Mouse (Mus musculus) liver, embryonic 12.5 days (tissue): Measurements from ENCODE around the gene Dock8. TPM values are rescaled to one million over a fixed set of nuclear protein-coding genes. Genes with fewer than 3 reads are reported as not detected.
"Not testable (repeated sequence)": the region's sequence is repeated elsewhere in the genome, so short reads cannot be mapped to it uniquely, and the experiment has no call there.

ENCODE experiments used
- ATAC-seq: fragments of 200-750 bp; cut with Nextera tagmentation; 2 replicates; pipeline ENCODE4 v1.8.0; 2017; ENCODE audit warnings: moderate number of reproducible peaks, mild to moderate bottlenecking, moderate library complexity
- H3K27ac ChIP-seq: fragments of 300-500 bp; sonication (generic); 2 replicates; pipeline ENCODE4 v1.5.1; 2016; ENCODE audit warnings: mild to moderate bottlenecking
- H3K27me3 ChIP-seq: fragments of 300-500 bp; sonication (generic); replicated peaks from 2 replicates; pipeline ENCODE4 v1.6.1; 2016; ENCODE audit warnings: mild to moderate bottlenecking, moderate library complexity
- H3K36me3 ChIP-seq: fragments of 300-500 bp; sonication (generic); 2 replicates; pipeline ENCODE4 v1.6.1; 2016; ENCODE audit warnings: mild to moderate bottlenecking, moderate library complexity
- H3K4me1 ChIP-seq: fragments of 300-500 bp; sonication (generic); 2 replicates; pipeline ENCODE4 v1.6.1; 2016
- H3K4me2 ChIP-seq: fragments of 300-500 bp; sonication (generic); 2 replicates; pipeline ENCODE4 v1.6.1; 2016; ENCODE audit warnings: mild to moderate bottlenecking, moderate library complexity
- H3K4me3 ChIP-seq: fragments of 300-500 bp; sonication (generic); 2 replicates; pipeline ENCODE4 v1.5.1; 2016; ENCODE audit warnings: mild to moderate bottlenecking, moderate library complexity
- H3K9ac ChIP-seq: fragments of 300-500 bp; sonication (generic); 2 replicates; pipeline ENCODE4 v1.6.1; 2016; ENCODE audit warnings: mild to moderate bottlenecking, moderate library complexity
- H3K9me3 ChIP-seq: fragments of 300-500 bp; sonication (generic); replicated peaks from 2 replicates; pipeline ENCODE4 v1.6.1; 2016; ENCODE audit warnings: mild to moderate bottlenecking, moderate library complexity
- WGBS: fragments of 180-500 bp; shearing (Covaris S2); methylation state at CpG from one replicate; pipeline ENCODE4 v1.1.7; 2016; ENCODE audit not compliant: insufficient replicate concordance; 5-methylcytosine and 5-hydroxymethylcytosine counted together
- polyA plus RNA-seq: library from polyadenylated mRNA; unstranded; fragments of >200 nt; fragmentation: Nextera tagmentation; extraction: Ambion mirVana; gene quantifications from 2 replicates; pipeline ENCODE4 v1.2.1, GENCODE M21; 2016

The Dock8 gene
- polyA plus RNA-seq, 1 experiment from 2014 or later = 11.0 TPM

DNA sequence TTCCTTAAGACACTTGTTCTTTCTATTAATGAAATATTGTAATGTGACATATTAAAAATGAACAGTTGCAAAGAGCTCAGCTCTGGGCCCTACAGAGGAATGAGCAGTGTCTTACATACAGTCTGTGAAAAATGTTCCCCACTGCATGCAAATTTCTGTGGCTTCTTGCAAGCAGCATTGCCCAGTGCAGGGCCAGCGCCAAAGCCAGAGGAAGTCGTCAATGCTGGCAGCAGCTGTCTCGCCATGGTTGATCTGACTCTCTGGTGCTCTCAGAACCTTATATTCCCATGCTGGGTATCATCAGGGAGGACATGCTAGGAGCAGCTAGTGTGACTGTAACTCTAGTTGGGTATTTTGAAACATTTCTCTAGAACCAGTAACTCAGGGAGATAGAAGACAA is 3.5 kb downstream of the Dock8 start:
- ATAC-seq = no peak
- H3K9me3 ChIP-seq = no peaks in the 10 kb centered on the region
- no peaks in the 10 kb centered on the region for H3K36me3 ChIP-seq
- peaks cover 69% of the 10 kb centered on the region for H3K4me1 ChIP-seq
- H3K9ac ChIP-seq = no peak overlapping the region
- peaks cover 8% of the 10 kb centered on the region; the same call in 1 of the 2 replicates for H3K27me3 ChIP-seq
- 40% methylated on average over 3 of the region's 3 CpGs for WGBS
- H3K4me2 ChIP-seq = 0 out of 2 replicates have a peak overlapping the region, but pooled peaks have one; percentile 10
- H3K4me3 ChIP-seq = no peak overlapping the region
- no peak overlapping the region for H3K27ac ChIP-seq

DNA sequence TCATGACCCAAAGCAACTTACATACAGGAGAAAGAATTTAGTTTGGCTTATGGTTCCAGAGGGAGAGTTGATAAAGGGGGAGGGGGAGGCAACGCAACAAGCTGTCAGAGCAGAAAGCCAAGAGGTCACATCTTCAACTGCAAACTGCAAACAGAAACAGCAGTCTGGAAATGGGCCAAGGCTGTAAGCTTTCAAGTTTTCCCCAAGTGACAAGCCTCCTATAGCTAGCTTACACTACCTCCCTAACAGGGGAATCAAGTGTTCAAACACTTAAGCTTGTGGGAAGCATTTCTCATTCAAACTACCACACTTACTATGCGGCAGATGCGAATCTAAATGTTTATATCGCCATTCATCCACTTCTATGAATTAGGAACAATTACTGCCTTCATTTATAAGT is 4.5 kb downstream of the Dock8 start:
- H3K27ac ChIP-seq = no peak overlapping the region
- no peaks in the 10 kb centered on the region for H3K9me3 ChIP-seq
- H3K9ac ChIP-seq = no peak overlapping the region
- H3K4me3 ChIP-seq = no peak overlapping the region
- no peak for ATAC-seq
- 65% methylated on average over 4 of the region's 4 CpGs for WGBS
- peaks cover 8% of the 10 kb centered on the region; the same call in 1 of the 2 replicates for H3K27me3 ChIP-seq
- no peak overlapping the region for H3K4me2 ChIP-seq
- no peaks in the 10 kb centered on the region for H3K36me3 ChIP-seq
- H3K4me1 ChIP-seq = peaks cover 61% of the 10 kb centered on the region

DNA sequence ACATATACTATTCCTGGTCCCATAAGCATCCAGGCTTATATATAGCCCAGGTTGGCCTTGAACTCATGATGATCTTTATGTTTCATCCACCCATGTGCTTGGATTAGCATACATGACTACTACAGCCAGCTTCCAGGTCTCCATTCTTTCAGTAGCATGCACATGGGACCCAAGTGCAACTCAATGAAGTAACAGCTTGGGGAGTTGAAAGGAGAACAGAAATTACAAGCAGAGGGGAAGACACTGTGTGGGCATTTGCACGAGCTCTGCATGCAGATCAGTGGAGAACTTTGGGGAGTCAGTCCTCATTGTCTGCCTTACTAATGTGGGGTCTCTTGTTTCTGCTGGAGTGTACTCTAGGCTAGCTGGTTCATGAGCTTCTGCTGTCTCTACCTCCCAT is 7.4 kb downstream of the Dock8 start:
- Histone ChIP-seq H3K27ac (no peak overlapping the region), H3K27me3 (no peaks in the 10 kb centered on the region), H3K4me3 (no peak overlapping the region), H3K9me3 (no peaks in the 10 kb centered on the region), H3K4me1 (peaks cover 36% of the 10 kb centered on the region), H3K9ac (no peak overlapping the region), H3K4me2 (no peak overlapping the region), H3K36me3 (no peaks in the 10 kb centered on the region)
- no peak for ATAC-seq
- 58% methylated on average over 1 of the region's 1 CpGs for WGBS

DNA sequence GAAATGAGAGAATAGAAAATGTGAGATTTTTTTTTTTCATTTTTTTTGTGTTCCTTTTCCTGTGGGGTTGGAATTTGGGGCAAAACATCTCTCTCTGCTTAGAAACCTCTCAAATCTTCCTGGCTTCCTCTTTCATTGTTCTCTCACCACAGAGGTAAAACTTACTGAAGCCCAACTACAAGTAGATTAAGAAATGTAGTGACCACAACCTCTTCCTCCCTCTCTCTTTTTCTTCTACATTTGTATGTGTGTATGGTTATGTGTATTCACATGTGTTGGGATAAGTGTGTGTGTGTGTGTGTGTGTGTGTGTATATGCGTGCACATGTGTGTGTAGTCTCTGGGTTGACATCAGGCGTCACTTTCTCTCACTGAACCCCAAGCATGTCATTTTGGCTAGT is 9.2 kb downstream of the Dock8 start:
- 44% methylated on average over 2 of the region's 2 CpGs for WGBS
- Histone ChIP-seq H3K4me2 (no peak overlapping the region), H3K36me3 (no peaks in the 10 kb centered on the region), H3K9me3 (no peaks in the 10 kb centered on the region), H3K9ac (no peak overlapping the region), H3K27ac (no peak overlapping the region), H3K27me3 (no peaks in the 10 kb centered on the region), H3K4me1 (peaks cover 19% of the 10 kb centered on the region), H3K4me3 (no peak overlapping the region)
- no peak for ATAC-seq

DNA sequence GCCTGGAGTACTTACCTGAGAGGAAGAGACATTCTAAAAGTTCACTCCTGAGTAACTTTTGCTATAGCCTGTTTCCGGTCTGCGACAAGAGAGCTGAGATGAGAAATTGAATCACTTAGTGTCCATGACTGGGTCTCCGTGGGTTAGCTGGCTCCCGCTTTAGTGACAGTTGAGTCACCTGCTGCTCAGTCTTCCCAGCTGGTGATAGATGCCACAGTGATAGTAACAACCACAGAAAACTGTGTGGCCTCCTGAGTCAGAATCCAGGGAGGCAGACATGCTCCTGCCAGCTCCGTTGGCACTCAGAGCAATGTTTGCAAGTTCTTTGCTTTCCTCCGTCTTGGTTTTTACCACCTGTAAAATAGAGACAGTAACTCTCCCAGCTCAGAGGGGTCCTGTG is 23.4 kb downstream of the Dock8 start:
- Histone ChIP-seq H3K4me1 (no peaks in the 10 kb centered on the region), H3K4me2 (no peak overlapping the region), H3K36me3 (no peaks in the 10 kb centered on the region), H3K27me3 (no peaks in the 10 kb centered on the region), H3K9me3 (no peaks in the 10 kb centered on the region), H3K9ac (no peak overlapping the region), H3K4me3 (no peak overlapping the region), H3K27ac (no peak overlapping the region)
- 76% methylated on average over 6 of the region's 6 CpGs for WGBS
- ATAC-seq = no peak

DNA sequence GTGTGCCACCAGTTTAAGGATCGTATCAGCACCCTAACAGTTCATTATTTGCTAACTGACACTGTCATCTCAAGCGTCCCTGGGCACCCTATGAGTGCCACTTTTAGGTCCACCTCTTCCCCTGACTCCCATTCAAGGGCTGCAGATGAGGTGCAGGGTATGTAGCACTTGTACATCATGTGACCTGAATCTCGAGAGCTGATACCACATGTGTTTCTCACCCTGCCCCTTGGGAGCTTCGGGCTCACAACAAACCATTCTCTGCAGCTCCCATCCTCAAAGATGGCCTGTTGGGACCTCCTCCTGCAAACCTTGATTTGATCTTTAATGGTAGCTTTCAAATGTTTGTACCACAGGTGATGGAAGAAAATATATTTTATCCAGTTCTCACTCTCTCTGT is 32.4 kb downstream of the Dock8 start:
- no peak overlapping the region for H3K27ac ChIP-seq

DNA sequence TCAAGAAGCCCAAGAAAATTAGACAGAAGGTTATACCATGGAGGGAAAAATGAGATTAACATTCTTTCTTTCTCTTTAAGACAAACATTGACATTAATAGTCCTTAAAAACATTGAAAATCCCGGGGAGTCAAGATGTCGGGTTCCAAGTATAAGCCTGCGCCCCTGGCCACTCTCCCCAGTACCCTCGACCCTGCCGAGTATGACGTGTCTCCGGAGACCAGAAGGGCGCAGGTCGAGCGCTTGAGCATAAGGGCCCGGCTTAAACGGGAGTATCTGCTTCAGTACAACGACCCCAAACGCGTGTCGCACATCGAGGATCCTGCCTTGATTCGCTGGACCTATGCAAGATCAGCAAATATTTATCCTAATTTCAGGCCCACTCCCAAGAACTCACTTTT is 33.7 kb downstream of the Dock8 start:
- H3K4me2 ChIP-seq, H3K27ac ChIP-seq, H3K9me3 ChIP-seq, H3K27me3 ChIP-seq, H3K4me1 ChIP-seq, H3K36me3 ChIP-seq, ATAC-seq, H3K9ac ChIP-seq, H3K4me3 ChIP-seq: not testable (repeated sequence)
- 79% methylated on average over 8 of the region's 18 CpGs for WGBS

More for the DNA sequence above, 32.4 kb downstream of the Dock8 start:
- no peak for ATAC-seq
- no peaks in the 10 kb centered on the region for H3K27me3 ChIP-seq
- H3K4me3 ChIP-seq = no peak overlapping the region
- H3K4me2 ChIP-seq = no peak overlapping the region
- no peaks in the 10 kb centered on the region for H3K9me3 ChIP-seq
- H3K4me1 ChIP-seq = peaks cover 2% of the 10 kb centered on the region; the same call in 1 of the 2 replicates
- H3K9ac ChIP-seq = no peak overlapping the region
- no peaks in the 10 kb centered on the region for H3K36me3 ChIP-seq
- 60% methylated on average over 4 of the region's 4 CpGs for WGBS

DNA sequence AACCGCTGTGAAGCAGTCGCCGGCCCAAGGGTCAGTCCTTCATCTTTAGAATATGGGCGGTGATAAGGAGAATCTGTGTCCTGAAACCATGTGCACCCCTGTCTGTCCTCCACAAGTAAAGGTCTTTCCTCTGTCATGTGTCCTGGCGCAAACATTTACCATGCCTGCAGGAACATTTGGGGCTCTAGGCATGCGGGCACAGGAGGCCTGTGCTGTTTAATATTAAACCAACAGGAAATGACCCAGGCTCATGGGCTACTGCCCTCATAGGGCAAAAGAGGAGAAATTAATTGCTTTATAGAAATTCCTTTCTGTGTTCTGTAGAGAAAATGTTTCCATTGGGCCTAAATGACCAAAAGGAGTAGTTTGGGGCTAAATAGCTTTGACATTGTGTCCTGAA is 36.5 kb downstream of the Dock8 start:
- Histone ChIP-seq H3K27ac (no peak overlapping the region), H3K9me3 (no peaks in the 10 kb centered on the region), H3K27me3 (no peaks in the 10 kb centered on the region), H3K36me3 (no peaks in the 10 kb centered on the region), H3K4me3 (no peak overlapping the region), H3K4me2 (no peak overlapping the region), H3K4me1 (peaks cover 4% of the 10 kb centered on the region; the same call in 1 of the 2 replicates), H3K9ac (no peak overlapping the region)
- 77% methylated on average over 6 of the region's 6 CpGs for WGBS
- ATAC-seq = no peak

DNA sequence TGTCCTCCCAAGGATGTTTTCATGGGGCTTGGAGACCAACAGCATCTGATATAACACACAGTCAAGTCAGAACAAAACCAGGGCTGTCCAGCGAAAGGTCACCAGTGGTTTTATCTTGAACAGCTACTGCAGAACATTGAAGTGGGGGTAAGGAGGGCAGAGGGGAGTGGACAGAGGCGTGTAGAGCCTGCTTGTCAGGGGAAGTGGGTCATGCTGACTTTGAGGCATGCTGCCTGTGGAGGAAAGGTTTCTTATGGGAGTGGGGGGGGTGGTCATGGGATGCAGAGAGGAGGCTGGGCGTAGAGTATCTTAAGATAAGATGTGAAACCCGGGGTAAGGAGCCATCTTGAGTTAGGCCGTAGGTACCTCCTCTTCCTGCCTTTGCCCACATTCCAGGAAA is 37.5 kb downstream of the Dock8 start:
- H3K27me3 ChIP-seq = no peaks in the 10 kb centered on the region
- peaks cover 4% of the 10 kb centered on the region; the same call in 1 of the 2 replicates for H3K4me1 ChIP-seq
- H3K36me3 ChIP-seq = no peaks in the 10 kb centered on the region
- WGBS = 42% methylated on average over 5 of the region's 5 CpGs
- no peak overlapping the region for H3K4me2 ChIP-seq
- no peak overlapping the region for H3K27ac ChIP-seq
- ATAC-seq = no peak
- H3K4me3 ChIP-seq = no peak overlapping the region
- no peak overlapping the region for H3K9ac ChIP-seq
- no peaks in the 10 kb centered on the region for H3K9me3 ChIP-seq

DNA sequence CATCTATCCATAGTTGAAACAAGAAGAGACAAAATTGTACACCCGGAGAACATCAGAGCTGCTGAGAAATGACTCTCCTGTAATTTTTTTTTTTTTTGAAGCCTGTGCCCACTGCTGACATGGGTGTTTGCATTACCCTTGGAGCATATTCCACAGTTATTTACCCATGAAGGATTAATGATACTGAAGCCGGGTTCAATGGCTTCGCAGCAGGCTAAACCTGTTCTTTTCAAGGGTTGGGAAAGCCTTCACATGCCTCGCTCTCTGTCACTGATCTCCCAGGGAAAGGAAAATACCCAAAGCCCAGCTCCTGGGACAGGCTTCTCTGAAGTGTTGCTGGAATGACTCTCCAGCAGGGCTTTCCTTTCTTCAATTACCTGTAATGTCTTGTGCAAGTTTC is 37.9 kb downstream of the Dock8 start:
- ATAC-seq = no peak
- no peaks in the 10 kb centered on the region for H3K27me3 ChIP-seq
- H3K27ac ChIP-seq = no peak overlapping the region
- H3K9ac ChIP-seq = no peak overlapping the region
- no peak overlapping the region for H3K4me2 ChIP-seq
- peaks cover 4% of the 10 kb centered on the region; the same call in 1 of the 2 replicates for H3K4me1 ChIP-seq
- H3K4me3 ChIP-seq = no peak overlapping the region
- H3K9me3 ChIP-seq = no peaks in the 10 kb centered on the region
- no peaks in the 10 kb centered on the region for H3K36me3 ChIP-seq
- WGBS = 88% methylated on average over 4 of the region's 4 CpGs

DNA sequence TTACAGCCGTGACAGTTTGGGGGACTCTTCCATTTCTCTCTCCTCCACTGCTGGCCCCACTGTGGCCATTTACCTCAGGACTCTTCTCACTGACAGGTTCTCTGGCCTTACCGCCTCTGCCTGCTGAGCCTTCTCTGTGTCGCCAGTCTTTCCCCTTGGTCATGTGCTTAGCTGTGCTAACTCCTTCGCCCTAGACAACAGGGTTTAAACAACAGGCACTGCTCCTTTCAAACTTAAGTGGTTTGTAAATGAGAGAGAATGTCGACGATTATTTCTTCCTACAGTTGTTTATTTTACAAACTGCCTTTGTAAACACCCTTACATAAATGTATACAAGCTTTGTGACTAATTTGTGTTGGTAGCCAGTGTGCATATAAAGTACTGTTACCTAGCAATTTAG is 39.0 kb downstream of the Dock8 start:
- Histone ChIP-seq H3K9me3 (no peaks in the 10 kb centered on the region), H3K4me3 (no peak overlapping the region), H3K27me3 (no peaks in the 10 kb centered on the region), H3K36me3 (no peaks in the 10 kb centered on the region), H3K27ac (no peak overlapping the region), H3K4me2 (no peak overlapping the region), H3K9ac (no peak overlapping the region), H3K4me1 (peaks cover 9% of the 10 kb centered on the region)
- 60% methylated on average over 6 of the region's 6 CpGs for WGBS
- no peak for ATAC-seq

DNA sequence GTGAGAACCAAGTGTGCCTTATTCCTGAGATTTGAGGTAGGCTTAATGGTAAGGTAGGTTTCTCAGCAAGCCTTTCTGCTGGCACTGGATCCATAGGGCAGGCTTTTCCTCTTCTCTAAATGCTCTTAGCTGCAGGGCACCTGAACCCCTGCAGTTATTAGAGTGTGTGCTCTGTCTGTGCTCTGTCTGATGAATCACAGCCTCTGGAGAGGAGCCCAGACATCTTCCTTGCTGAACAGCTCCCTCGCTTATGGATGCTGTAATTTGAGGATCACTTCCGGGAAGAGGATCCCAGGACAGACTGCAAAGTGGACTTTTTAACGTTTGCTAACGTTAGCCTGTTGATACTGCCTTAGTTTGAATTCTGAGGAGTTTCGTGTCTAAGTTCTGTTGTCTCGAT is 41.9 kb downstream of the Dock8 start:
- Histone ChIP-seq H3K4me1 (peaks cover 22% of the 10 kb centered on the region), H3K27me3 (no peaks in the 10 kb centered on the region), H3K9me3 (no peaks in the 10 kb centered on the region), H3K9ac (no peak overlapping the region), H3K36me3 (no peaks in the 10 kb centered on the region), H3K4me2 (no peak overlapping the region), H3K4me3 (no peak overlapping the region), H3K27ac (no peak overlapping the region)
- 68% methylated on average over 6 of the region's 6 CpGs for WGBS
- ATAC-seq = no peak

DNA sequence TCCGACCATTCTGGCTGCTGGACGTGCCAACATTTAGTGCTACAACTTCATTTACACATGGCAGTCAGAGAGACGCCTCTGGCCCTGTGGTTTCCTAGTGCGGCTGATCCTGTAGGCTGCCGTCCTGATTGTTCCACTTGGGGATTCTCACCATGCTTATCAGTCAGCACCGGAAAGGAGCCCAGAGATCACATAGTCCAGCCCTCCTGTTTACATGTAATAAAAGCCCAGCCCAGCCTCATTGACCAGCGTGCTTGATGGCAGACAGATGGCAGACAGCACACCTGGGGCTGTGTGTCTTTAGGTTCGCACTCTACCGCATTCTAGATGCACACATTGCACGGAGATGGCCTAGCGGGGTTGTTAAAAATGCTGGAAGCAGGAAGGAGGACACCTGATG is 43.6 kb downstream of the Dock8 start:
- H3K4me3 ChIP-seq = no peak overlapping the region
- H3K27me3 ChIP-seq = no peaks in the 10 kb centered on the region
- no peaks in the 10 kb centered on the region for H3K9me3 ChIP-seq
- WGBS = 57% methylated on average over 11 of the region's 11 CpGs
- H3K4me1 ChIP-seq = peaks cover 18% of the 10 kb centered on the region
- H3K36me3 ChIP-seq = no peaks in the 10 kb centered on the region
- no peak for ATAC-seq
- H3K4me2 ChIP-seq = no peak overlapping the region
- no peak overlapping the region for H3K27ac ChIP-seq
- no peak overlapping the region for H3K9ac ChIP-seq
